Mouse (Mus musculus) myocyte (in vitro differentiated cells): Measurements from ENCODE around the gene Snx14.

Experiments used
- E2F4 ChIP-seq: IDR thresholded peaks from one replicate; pipeline ENCODE4 v1.6.1; 2011; ENCODE audit warnings: mild to moderate bottlenecking, control low read depth, moderate library complexity; ENCODE audit not compliant: insufficient read depth
- MAX ChIP-seq: IDR thresholded peaks from one replicate; pipeline ENCODE4 v1.6.1; 2011; ENCODE audit warnings: low read depth, mild to moderate bottlenecking, control low read depth
- MYOG ChIP-seq, 3 experiments: IDR thresholded peaks; one replicate each; pipeline ENCODE4 v1.6.1; 2011; ENCODE audit warnings: control low read depth in 2 of 3, low read depth in 2 of 3, mild to moderate bottlenecking in 2 of 3; ENCODE audit not compliant: insufficient read length in 2 of 3, control insufficient read depth in 1 of 3, insufficient read depth in 1 of 3
- POLR2A ChIP-seq: IDR thresholded peaks from one replicate; pipeline ENCODE4 v1.6.1; 2011; ENCODE audit warnings: low read depth, mild to moderate bottlenecking, control low read depth, moderate library complexity; ENCODE audit not compliant: insufficient read length
- TCF12 ChIP-seq: IDR thresholded peaks from one replicate; pipeline ENCODE4 v1.6.1; 2011; ENCODE audit warnings: mild to moderate bottlenecking, control low read depth; ENCODE audit not compliant: poor library complexity, insufficient read depth, severe bottlenecking
- TCF3 ChIP-seq: IDR thresholded peaks from one replicate; pipeline ENCODE4 v1.6.1; 2011; ENCODE audit warnings: low read depth, control low read depth; ENCODE audit not compliant: insufficient read length

DNA sequence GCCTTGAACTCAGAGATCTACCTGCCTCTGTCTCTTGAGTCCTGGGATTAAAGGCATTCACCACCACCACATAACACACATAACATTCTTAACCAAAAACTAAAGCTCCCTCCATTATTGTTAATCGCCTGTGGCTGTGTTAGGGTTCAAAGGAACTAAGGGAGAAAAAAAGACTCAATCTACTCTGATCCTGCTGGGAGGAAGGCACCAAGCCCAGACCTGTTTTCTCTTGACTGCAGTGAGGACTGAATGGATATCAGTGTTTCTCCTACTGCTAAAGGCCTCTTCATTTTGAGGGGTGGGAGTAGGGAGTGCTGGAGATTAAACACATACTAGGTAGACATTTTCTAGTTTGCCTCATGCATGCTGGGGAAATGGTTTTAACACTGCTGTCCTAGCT, 71.0 kb downstream of the Snx14 start:
- TF ChIP-seq POLR2A (no peak), TCF3 (no peak), TCF12 (no peak), MYOG (IDR thresholded peaks at IDR 0.05; ENCODE audit: control insufficient read depth in 1 of 3, insufficient read depth in 1 of 3, insufficient read length in 2 of 3, low read depth in 2 of 3) (no peak), MAX (no peak), E2F4 (no peak)
